Mouse (Mus musculus) thymus, adult 2 months (tissue): ENCODE data around the gene Mtr.

Experiments
- CTCF ChIP-seq: fragments of 200-500 bp; IDR thresholded peaks from 2 replicates; pipeline ENCODE4 v1.5.1; 2012; ENCODE audit warnings: mild to moderate bottlenecking, control low read depth, low read length, moderate library complexity, borderline replicate concordance; ENCODE audit not compliant: control insufficient read depth, poor library complexity, insufficient read depth; ENCODE audit errors: extremely low read depth
- POLR2A ChIP-seq: fragments of 200-500 bp; IDR thresholded peaks from 2 replicates; pipeline ENCODE4 v1.6.1; 2012; ENCODE audit warnings: mild to moderate bottlenecking, low read length, control low read depth, moderate library complexity; ENCODE audit not compliant: control insufficient read depth, poor library complexity, insufficient read depth; ENCODE audit errors: extremely low read depth

DNA sequence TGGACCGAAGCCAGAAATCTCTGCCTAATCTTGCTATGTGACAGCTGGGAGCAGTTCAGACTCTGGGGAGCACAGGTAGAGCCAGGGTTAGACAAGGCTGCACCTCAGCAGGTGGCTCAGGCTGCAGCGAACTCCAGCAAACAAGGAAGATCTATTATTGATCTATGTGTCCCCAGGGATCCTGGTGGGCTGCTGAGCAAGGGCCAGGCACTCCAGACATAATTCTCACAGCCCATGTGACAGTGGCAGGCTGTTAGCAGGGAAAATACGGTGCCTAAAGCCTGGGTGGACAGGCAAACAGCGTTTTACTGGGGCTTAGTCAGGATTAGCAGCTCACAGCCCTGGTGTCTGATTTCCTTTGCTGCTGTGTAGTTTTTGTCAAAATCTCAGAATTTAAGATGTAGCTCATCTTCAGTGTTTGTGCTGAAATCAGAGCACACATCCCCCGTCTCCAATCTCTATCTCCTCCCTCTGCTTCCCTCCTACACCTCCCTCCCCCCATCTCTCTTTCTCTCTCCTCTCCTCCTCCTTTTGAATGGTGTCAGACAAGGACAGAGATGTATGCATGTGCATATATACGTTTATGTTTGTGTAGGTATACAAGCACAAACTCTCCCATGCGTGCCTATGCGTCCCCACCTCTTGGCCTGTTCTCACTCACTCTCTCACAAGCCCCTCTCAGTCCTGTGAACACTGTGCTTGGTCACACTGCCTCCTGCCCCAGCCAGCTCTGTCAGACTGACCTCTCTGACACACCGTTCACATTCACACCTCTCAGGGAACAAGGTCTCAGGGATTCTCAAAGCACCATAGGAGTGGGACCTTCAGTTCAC, 98.4 kb downstream of the Mtr start:
- TF ChIP-seq CTCF (no peak), POLR2A (no peak)
